Mouse (Mus musculus) heart, postnatal 0 days (tissue): Measurements from ENCODE around the gene Bscl2.

Source experiments
- CTCF ChIP-seq: IDR thresholded peaks from 2 replicates; pipeline ENCODE4 v1.5.1; 2016; ENCODE audit warnings: antibody characterized with exemption, control low read depth, low read depth
- EP300 ChIP-seq: IDR thresholded peaks from 2 replicates; pipeline ENCODE4 v1.6.1; 2016; ENCODE audit warnings: antibody characterized with exemption, low read depth

- TF ChIP-seq CTCF (no peak), EP300 (no peak)
Measured at GRCm38 (mm10) chr19:8851639-8852038, 14.4 kb downstream of the Bscl2 start.
